Mouse (Mus musculus) c-Kit-positive CD71-negative TER-119-negative erythroid progenitor cells, embryonic 14.5 days (primary cell): ENCODE measurements around the gene Dtx4.

Experiments used
- DNase-seq: peaks from one replicate; pipeline ENCODE4 v3.0.0-alpha.2; 2013; ENCODE audit warnings: low read depth

Dtx4 gene

GRCm38 (mm10) chr19:12417361-12417760 is 83.9 kb downstream of the Dtx4 start, which contains the start of gene Olfr1441:
Gene Olfr1441, plus strand, starts transcription at chr19:12417433.
- no peak for DNase-seq
